Mouse (Mus musculus) heart, embryonic 10.5 days (tissue): ENCODE results near the gene Myt1l. TPM values are rescaled to one million over a fixed set of nuclear protein-coding genes. Genes with fewer than 3 reads are reported as not detected.

ENCODE experiments used
- DNase-seq: peaks from one replicate; pipeline ENCODE4 v3.0.0-alpha.2; 2017; ENCODE audit warnings: low spot score
- H3K27ac ChIP-seq: fragments of 300-500 bp; sonication (generic); 2 replicates; pipeline ENCODE4 v1.5.1; 2016; ENCODE audit warnings: mild to moderate bottlenecking
- H3K27me3 ChIP-seq: fragments of 300-500 bp; sonication (generic); 2 replicates; pipeline ENCODE4 v1.6.1; 2016; ENCODE audit warnings: mild to moderate bottlenecking; ENCODE audit not compliant: poor library complexity, insufficient read depth, severe bottlenecking
- H3K36me3 ChIP-seq: fragments of 300-500 bp; sonication (generic); 2 replicates; pipeline ENCODE4 v1.6.1; 2016; ENCODE audit warnings: mild to moderate bottlenecking, moderate library complexity
- H3K4me1 ChIP-seq: fragments of 300-500 bp; sonication (generic); 2 replicates; pipeline ENCODE4 v1.6.1; 2016; ENCODE audit warnings: mild to moderate bottlenecking
- H3K4me3 ChIP-seq: fragments of 300-500 bp; sonication (generic); 2 replicates; pipeline ENCODE4 v1.5.1; 2016; ENCODE audit warnings: mild to moderate bottlenecking, moderate library complexity
- H3K9me3 ChIP-seq: fragments of 300-500 bp; sonication (generic); 2 replicates; pipeline ENCODE4 v1.6.1; 2016; ENCODE audit warnings: mild to moderate bottlenecking, moderate library complexity
- WGBS: fragments of 180-500 bp; shearing (Covaris S2); methylation state at CpG from one replicate; pipeline ENCODE4 v1.1.7; 2016; 5-methylcytosine and 5-hydroxymethylcytosine counted together
- polyA plus RNA-seq: library from polyadenylated mRNA; unstranded; fragments of >200 nt; fragmentation: Nextera tagmentation; extraction: Ambion mirVana; gene quantifications from 2 replicates; pipeline ENCODE4 v1.2.1, GENCODE M21; 2016

Gene Myt1l
- polyA plus RNA-seq, 1 experiment from 2014 or later = not detected

DNA sequence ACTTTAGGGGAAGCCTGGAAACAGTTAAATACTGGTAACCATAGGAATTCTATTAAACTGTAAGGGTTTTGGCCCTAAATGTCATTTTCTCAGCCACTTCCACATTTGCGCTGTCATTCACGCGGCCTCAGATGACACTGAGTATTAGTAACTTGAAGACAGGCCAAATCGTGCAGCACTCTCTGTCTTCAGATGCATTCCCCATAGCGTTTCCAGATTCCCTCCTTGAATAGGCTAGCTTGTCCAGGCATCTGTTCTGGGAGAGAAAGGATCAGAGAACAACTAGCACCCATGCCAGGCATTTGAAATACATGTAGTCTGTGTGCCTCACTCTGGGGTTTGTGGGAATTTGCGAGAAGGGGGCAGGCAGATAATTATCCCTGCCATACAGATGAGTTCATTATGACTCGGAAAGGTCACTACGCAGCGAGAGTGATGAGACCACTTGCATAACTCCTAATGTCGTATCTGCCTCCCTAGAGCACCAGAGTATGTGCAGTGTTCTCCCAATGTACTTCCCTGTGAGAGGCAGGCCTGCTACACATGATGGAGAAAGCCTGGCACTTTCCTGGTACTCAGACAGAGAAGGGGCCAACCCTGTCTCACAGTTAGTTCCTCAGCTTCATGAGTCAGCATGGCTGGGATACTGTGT lies 295.7 kb downstream of the Myt1l start:
- Histone ChIP-seq H3K4me3 (no peak overlapping the region), H3K4me1 (no peaks in the 10 kb centered on the region), H3K36me3 (no peaks in the 10 kb centered on the region), H3K9me3 (no peaks in the 10 kb centered on the region), H3K27me3 (peaks cover 6% of the 10 kb centered on the region; the same call in 1 of the 2 replicates), H3K27ac (no peak overlapping the region)
- 84% methylated on average over 10 of the region's 10 CpGs for WGBS
- no peak for DNase-seq

DNA sequence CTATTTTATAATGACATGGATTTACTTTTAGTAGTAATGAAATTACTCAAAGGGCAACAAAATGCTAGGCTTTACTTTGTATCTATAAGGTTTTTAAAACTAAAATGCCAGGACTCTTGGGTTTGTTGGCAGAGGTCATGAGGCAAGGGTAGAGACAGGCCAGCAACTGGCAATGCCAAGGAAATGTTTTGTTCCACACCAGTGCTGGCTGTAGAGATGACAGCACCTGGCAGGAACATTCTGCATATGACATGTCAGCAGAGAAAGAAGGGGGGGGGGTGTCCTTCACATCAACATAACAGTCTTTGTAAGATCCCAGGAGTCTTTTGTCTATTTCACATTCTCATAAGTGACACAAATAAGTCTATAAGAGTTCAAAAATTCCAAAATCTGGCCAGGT lies 302.4 kb downstream of the Myt1l start:
- no peak for DNase-seq
- Histone ChIP-seq H3K27me3 (no peaks in the 10 kb centered on the region), H3K9me3 (no peaks in the 10 kb centered on the region), H3K36me3 (no peaks in the 10 kb centered on the region), H3K27ac (no peak overlapping the region), H3K4me1 (no peaks in the 10 kb centered on the region), H3K4me3 (no peak overlapping the region)

DNA sequence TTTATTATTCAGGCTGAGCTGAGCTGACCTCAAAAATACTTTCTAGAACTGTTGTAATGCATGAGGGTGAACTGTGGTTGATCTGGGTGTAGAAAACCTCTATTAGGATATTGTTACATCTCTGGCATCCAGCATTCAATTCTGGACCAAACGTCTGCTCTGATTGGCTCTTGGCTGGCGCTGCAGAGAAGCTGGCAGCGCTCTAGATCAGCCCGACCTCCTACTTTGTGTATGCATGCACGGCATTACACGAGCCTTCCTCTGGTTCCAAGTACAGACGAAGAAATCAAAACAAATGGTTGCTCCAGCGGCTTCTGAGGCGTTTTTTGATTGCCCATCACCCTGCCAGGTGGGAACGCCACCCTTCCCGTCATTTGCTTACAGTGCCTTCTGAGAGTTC lies 303.2 kb downstream of the Myt1l start:
- Histone ChIP-seq H3K27ac (no peak overlapping the region), H3K9me3 (no peaks in the 10 kb centered on the region), H3K4me1 (no peaks in the 10 kb centered on the region), H3K27me3 (no peaks in the 10 kb centered on the region), H3K4me3 (no peak overlapping the region), H3K36me3 (no peaks in the 10 kb centered on the region)
- no peak for DNase-seq
- 81% methylated on average over 11 of the region's 11 CpGs for WGBS

DNA sequence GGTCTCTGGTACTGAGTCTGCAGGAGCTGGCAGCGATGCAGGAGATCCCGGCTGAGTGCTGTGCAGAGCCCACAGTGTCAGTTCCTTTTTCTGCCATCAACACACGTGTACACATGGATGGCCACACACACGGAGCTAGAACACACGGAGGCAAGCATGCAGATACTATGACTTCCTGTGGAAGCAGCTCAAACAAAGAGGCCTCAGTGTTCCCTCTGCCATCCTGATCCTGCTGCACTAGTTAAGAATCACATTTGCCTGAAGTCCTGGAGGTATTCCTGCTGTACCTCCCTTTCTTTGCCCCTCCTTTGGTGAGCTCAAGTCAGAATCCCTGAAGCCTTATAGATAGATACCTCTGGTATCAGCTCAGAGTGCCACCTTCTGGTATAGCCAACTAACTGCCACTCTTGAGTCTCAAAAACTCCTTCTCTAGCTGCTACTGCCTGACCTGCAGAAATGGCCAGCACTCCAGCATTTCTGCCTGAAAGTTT lies 309.2 kb downstream of the Myt1l start:
- no peaks in the 10 kb centered on the region for H3K9me3 ChIP-seq
- H3K4me3 ChIP-seq = no peak overlapping the region
- H3K27ac ChIP-seq = no peak overlapping the region
- H3K36me3 ChIP-seq = no peaks in the 10 kb centered on the region
- no peak for DNase-seq
- peaks cover 6% of the 10 kb centered on the region; the same call in 1 of the 2 replicates for H3K4me1 ChIP-seq
- WGBS = 79% methylated on average over 5 of the region's 5 CpGs
- H3K27me3 ChIP-seq = no peaks in the 10 kb centered on the region

DNA sequence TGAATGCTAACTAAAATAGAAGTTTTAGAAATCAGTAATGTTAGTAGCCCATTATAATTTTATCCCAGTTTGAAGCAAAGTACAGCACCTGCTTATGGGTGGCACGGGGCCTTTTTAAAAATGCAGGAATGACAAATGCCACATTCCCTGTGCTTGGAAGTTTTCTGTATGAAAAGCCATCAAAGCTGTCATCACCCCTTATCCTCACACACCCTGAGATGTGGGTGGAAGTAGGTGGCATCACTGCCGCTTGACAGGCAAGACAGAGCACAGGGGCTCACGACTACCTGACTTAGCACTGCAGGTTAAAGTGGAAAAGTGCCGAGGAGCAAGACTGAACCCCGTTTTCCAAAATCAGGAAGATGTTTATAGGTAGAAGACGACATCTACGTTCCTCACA lies 310.2 kb downstream of the Myt1l start:
- DNase-seq = no peak

DNA sequence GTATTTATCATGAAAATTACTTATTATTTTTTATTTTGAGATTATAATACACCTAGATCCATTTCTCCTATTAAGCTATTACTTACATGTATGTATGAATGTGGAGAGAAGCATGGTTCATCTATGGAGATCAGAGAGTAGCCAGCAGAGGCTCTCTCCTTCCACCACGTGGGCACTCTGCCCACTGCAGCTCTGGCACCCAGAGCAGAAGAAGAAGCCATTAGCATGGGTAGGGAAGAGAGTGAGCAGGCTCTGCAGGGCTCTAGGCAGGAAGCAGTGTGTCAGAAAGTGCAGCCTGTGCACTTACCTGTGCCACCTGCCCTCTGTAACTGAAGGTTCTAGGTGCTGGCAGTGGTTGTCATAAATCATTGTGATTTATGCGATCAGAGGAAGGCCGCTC lies 321.8 kb downstream of the Myt1l start:
- Histone ChIP-seq H3K4me3 (no peak overlapping the region), H3K27me3 (no peaks in the 10 kb centered on the region), H3K27ac (no peak overlapping the region), H3K4me1 (no peaks in the 10 kb centered on the region), H3K9me3 (no peaks in the 10 kb centered on the region), H3K36me3 (no peaks in the 10 kb centered on the region)
- WGBS = 89% methylated on average over 3 of the region's 3 CpGs
- no peak for DNase-seq

More for the DNA sequence above, 310.2 kb downstream of the Myt1l start:
- Histone ChIP-seq H3K36me3 (no peaks in the 10 kb centered on the region), H3K27ac (no peak overlapping the region), H3K4me3 (no peak overlapping the region), H3K27me3 (no peaks in the 10 kb centered on the region), H3K9me3 (no peaks in the 10 kb centered on the region), H3K4me1 (peaks cover 6% of the 10 kb centered on the region; the same call in 1 of the 2 replicates)
- WGBS = 72% methylated on average over 7 of the region's 7 CpGs

DNA sequence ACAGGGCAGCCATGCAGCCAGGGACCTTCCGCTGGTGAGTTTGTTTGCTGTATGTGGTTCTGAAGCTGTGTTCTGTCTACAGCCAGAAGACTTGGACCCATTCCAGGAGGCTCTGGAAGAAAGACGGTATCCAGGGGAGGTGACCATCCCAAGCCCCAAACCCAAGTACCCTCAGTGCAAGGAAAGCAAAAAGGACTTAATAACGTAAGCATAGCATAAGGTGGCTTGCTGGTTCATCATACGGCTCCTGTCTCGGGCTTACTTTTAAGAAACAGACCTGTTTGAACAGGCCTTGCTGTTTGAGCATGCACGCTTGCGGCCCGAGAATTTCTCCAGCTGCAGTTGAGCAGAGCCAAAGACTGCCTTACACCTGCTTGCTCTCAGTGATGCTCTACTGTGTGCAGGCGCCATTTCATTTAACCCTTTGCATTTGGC lies 326.0 kb downstream of the Myt1l start:
- Histone ChIP-seq H3K4me1 (no peaks in the 10 kb centered on the region), H3K36me3 (no peaks in the 10 kb centered on the region), H3K9me3 (no peaks in the 10 kb centered on the region), H3K4me3 (no peak overlapping the region), H3K27me3 (no peaks in the 10 kb centered on the region), H3K27ac (no peak overlapping the region)
- WGBS = 86% methylated on average over 9 of the region's 9 CpGs
- peak; percentile 56 for DNase-seq

DNA sequence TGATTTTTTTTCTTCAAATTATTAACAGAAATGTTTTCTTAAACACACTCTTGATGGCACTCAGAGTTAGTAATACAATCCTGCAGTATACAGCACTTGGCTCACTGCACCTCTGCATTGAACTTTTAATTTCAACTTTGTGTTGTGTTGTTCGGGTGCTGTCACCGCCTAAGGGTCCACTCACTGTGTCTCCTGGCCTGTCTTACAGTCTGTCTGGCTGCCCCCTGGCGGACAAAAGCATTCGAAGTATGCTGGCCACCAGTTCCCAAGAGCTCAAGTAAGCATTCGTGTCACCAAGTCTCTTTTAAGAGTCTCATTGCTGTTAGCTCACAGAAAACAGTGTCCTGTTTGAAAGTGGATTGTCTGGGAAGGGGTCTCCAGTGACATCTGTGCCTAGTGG lies 326.8 kb downstream of the Myt1l start:
- Histone ChIP-seq H3K27ac (no peak overlapping the region), H3K27me3 (no peaks in the 10 kb centered on the region), H3K36me3 (no peaks in the 10 kb centered on the region), H3K4me1 (no peaks in the 10 kb centered on the region), H3K9me3 (no peaks in the 10 kb centered on the region), H3K4me3 (no peak overlapping the region)
- DNase-seq = peak; percentile 75
- 26% methylated on average over 5 of the region's 5 CpGs for whole genome bisulfite sequencing

DNA sequence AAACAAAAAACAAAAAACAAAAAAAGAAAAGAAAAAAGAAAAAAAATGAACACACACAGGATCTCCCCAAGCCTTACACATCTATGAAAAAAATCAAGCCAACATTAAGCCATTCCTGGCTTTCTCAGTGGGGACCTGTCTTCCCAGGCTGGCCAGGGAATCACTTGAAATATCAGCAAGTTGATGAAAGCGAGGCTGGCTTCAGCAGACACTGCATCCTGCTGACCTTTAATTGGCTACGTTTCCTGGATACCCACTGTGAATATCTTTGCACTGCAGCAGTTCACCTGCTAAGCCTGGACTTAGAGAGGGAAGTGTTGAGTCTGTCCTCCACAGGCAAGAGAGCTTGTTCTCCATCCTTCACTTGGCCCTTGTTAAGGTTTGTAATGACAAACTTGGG lies 332.8 kb downstream of the Myt1l start:
- Histone ChIP-seq H3K9me3 (no peaks in the 10 kb centered on the region), H3K4me3 (no peak overlapping the region), H3K27me3 (no peaks in the 10 kb centered on the region), H3K4me1 (no peaks in the 10 kb centered on the region), H3K27ac (no peak overlapping the region), H3K36me3 (no peaks in the 10 kb centered on the region)
- 35% methylated on average over 2 of the region's 2 CpGs for WGBS
- DNase-seq = no peak

DNA sequence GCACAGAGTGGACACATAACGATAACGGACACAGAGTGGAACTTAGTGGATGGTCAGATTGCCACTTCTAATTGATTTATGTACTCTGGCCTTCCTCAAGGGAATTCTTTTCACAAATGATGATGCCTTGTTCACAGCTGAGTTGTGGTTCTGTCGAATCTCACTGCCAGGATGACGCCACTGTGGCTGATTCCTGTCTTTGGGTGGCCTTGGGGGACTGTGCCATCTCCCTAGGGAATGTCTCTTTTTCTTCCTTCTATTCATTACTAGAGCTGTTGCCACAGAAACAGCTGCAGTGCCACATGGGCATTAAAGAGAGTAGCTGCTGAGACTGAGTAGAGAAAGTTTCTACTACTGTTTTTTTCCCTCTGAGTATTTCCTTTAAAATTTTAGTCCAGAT lies 340.1 kb downstream of the Myt1l start:
- Histone ChIP-seq H3K27me3 (no peaks in the 10 kb centered on the region), H3K36me3 (no peaks in the 10 kb centered on the region), H3K4me3 (no peak overlapping the region), H3K9me3 (no peaks in the 10 kb centered on the region), H3K4me1 (peaks cover 7% of the 10 kb centered on the region), H3K27ac (no peak overlapping the region)
- 79% methylated on average over 4 of the region's 4 CpGs for WGBS
- DNase-seq = no peak

DNA sequence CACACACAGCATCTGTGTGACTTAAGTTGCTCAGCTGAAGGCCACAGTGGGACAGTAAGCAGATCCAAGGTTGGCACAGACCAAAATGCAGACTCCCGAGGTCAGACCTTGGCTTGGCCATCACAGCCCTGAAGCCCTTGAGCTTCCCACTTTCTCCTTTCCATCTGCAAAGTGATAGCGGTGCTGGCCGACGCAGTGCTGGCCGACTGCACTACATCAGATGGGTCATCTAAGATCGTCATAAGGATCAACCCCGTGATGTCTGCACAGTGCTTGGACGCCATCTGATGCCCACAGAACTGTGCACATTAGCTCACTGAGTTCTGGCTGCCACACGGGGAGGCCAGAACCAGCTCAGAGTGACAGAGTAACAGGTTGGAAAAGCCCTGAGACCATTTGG lies 340.6 kb downstream of the Myt1l start:
- Histone ChIP-seq H3K9me3 (no peaks in the 10 kb centered on the region), H3K4me1 (peaks cover 7% of the 10 kb centered on the region), H3K27me3 (no peaks in the 10 kb centered on the region), H3K27ac (no peak overlapping the region), H3K4me3 (no peak overlapping the region), H3K36me3 (no peaks in the 10 kb centered on the region)
- no peak for DNase-seq
- WGBS = 76% methylated on average over 9 of the region's 9 CpGs

DNA sequence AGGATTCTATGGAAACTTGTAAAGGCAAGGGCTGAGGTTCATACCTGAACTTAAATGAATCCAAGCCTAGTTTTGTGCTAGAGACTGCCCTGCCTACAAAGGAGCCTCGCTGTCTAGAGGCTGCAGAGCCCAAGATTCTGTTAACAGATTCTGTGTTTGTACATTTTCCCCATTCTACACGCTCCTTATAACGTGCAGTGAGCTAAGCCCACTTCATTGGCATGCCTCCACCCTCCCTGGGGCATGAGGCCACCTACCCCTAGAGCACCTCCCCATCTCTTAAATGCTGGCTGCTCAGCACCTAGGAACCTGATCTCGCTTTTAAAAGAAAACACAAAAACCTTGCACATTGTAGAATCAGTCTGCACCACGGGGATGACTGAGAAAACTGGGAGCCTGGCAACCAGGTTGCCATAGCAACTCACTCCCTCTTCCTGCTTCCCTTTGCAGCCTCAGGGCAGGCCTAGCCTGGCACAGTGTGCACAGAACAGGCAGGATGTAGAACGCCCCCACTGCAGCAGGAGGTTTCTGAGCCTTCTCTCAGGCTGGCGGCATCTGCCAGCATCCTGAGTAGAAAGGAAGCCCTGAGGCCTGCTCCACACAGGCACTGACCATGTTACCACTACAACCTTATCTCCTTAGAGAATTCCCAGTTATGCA lies 344.1 kb downstream of the Myt1l start:
- Histone ChIP-seq H3K4me1 (peaks cover 7% of the 10 kb centered on the region), H3K9me3 (no peaks in the 10 kb centered on the region), H3K36me3 (no peaks in the 10 kb centered on the region), H3K27ac (no peak overlapping the region), H3K4me3 (no peak overlapping the region), H3K27me3 (0 out of 2 replicates have a peak, but pooled peaks cover 7% of the 10 kb centered on the region)
- 50% methylated on average over 7 of the region's 7 CpGs for WGBS
- no peak for DNase-seq

DNA sequence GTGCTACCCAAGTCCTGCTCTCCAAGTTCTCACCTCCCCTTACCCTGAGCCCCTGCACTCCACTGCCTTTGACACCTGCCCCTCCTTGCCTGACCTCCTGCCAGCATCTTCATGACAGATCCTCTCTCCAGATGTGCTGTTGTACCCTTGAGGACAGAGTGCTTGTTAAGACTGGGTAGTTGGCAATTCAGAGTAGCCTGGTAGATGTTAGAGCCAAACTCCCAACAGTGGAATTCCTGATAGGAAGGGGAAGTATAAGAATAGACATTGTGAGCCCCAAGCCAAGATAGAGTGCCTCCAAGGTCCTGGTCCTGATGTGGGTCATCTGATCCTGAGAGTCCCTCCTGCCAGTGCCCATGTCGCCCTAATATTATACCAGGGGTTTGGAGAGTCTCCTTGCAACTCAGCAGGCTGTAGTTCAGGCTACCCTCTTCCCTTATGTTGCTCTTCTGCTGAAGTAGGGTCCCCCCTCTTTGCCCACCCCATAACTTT lies 345.1 kb downstream of the Myt1l start:
- H3K27me3 ChIP-seq = 0 out of 2 replicates have a peak, but pooled peaks cover 7% of the 10 kb centered on the region
- no peaks in the 10 kb centered on the region for H3K36me3 ChIP-seq
- 67% methylated on average over 1 of the region's 1 CpGs for WGBS
- no peak for DNase-seq
- no peak overlapping the region for H3K4me3 ChIP-seq
- peaks cover 7% of the 10 kb centered on the region for H3K4me1 ChIP-seq
- no peaks in the 10 kb centered on the region for H3K9me3 ChIP-seq
- no peak overlapping the region for H3K27ac ChIP-seq
